Mouse (Mus musculus) lung, postnatal 25 days (tissue): Measurements from ENCODE around the gene Pcare.

Experiments used
- DNase-seq: peaks from one replicate; pipeline ENCODE4 v3.0.0; 2022; ENCODE audit warnings: low spot score

Gene Pcare

GRCm38 (mm10) chr17:71730655-71731054, 22.0 kb downstream of the Pcare start:
- peak; percentile 90 for DNase-seq

- no peak for DNase-seq
Measured at GRCm38 (mm10) chr17:71721019-71721418, 31.7 kb downstream of the Pcare start.

- no peak for DNase-seq
Measured at GRCm38 (mm10) chr17:71720434-71720833, 32.3 kb downstream of the Pcare start.

GRCm38 (mm10) chr17:71717881-71718625, 34.6 kb downstream of the Pcare start:
- no peak for DNase-seq

- DNase-seq, result no peak
Measured at GRCm38 (mm10) chr17:71715034-71715433, 37.7 kb downstream of the Pcare start.

GRCm38 (mm10) chr17:71712279-71712678, 40.4 kb downstream of the Pcare start:
- peak; percentile 62 for DNase-seq

- no peak for DNase-seq
Measured at GRCm38 (mm10) chr17:71707715-71708114, 45.0 kb downstream of the Pcare start.

- DNase-seq, result no peak
Measured at GRCm38 (mm10) chr17:71705550-71706480, 46.9 kb downstream of the Pcare start.

GRCm38 (mm10) chr17:71705113-71705512, 47.6 kb downstream of the Pcare start:
- no peak for DNase-seq

GRCm38 (mm10) chr17:71698619-71698956, 54.1 kb downstream of the Pcare start:
- no peak for DNase-seq

- DNase-seq, result no peak
Measured at GRCm38 (mm10) chr17:71697896-71698618, 54.6 kb downstream of the Pcare start.

GRCm38 (mm10) chr17:71696396-71696795, 56.3 kb downstream of the Pcare start:
- DNase-seq, result no peak

- no peak for DNase-seq
Measured at GRCm38 (mm10) chr17:71695716-71696315, 56.9 kb downstream of the Pcare start.

- no peak for DNase-seq
Measured at GRCm38 (mm10) chr17:71695151-71695550, 57.5 kb downstream of the Pcare start.

- no peak for DNase-seq
Measured at GRCm38 (mm10) chr17:71693780-71694179, 58.9 kb downstream of the Pcare start.
